Mouse (Mus musculus): ENCODE measurements around the gene Edc4.
"Not testable (repeated sequence)": the region's sequence is repeated elsewhere in the genome, so short reads cannot be mapped to it uniquely, and the experiment has no call there.

Edc4 gene

GRCm38 (mm10) chr8:105880754-105881520 lies at the start of gene Edc4:
Edc4 (plus strand) TSS chr8:105880881.
- DNase-seq (ENCODE audit: low spot score): peak; percentile 76

DNA sequence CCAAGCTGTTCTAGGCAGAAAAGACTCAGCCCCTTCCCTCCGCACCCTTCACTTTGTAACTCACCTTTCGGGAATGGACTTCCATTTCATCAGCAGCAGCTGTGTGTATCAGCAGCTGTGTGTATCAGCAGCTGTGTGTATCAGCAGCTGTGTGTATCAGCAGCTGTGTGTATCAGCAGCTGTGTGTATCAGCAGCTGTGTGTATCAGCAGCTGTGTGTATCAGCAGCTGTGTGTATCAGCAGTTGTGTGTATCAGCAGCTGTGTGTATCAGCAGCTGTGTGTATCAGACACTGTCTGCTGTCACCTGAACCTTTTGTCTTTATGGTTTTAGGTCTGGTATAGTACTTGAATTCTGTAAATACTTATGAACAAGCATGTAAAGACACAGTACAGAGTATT lies 46.9 kb upstream of the Edc4 start:
- not testable (repeated sequence) for DNase-seq (ENCODE audit: low spot score)

DNA sequence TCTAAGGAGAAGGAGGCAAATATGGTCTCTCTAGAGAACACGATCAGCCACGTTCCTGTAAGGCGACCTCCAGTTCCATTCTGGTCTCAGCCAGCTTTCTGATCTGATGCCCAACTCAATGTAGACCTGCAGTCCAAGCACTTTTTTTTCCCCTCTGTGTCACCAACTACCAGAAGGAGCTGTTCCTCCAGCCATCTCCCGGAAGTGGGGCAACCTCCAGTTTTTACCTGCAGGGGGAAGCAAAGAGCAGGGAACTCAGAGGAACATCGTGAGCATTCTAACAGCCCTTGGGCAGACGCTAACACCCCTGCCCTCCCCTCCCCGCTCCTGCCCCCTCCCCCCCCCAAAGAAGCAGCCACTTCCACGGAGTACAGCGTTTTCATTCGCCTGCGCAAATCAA lies 45.4 kb upstream of the Edc4 start:
- DNase-seq (ENCODE audit: low spot score): no peak

GRCm38 (mm10) chr8:105836991-105837390 lies 43.7 kb upstream of the Edc4 start:
- no peak for DNase-seq (ENCODE audit: low spot score)

DNA sequence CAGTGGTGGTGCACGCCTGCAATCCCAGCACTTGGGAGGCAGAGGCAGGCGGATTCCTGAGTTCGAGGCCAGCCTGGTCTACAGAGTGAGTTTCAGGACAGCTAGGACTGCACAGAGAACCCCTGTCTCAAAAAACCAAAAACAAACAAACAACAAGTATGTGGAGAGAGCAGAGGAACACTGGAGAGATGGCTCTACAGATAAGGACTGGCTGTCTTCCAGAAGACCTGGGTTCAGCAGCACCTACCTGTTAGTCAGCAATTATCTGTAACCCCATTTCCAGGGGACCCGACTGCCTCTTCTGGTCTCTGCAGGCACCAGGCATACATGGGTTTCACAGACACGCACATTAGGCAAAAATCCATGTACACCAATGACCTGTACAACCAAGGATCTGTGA lies 41.5 kb upstream of the Edc4 start:
- no peak for DNase-seq (ENCODE audit: low spot score)

DNA sequence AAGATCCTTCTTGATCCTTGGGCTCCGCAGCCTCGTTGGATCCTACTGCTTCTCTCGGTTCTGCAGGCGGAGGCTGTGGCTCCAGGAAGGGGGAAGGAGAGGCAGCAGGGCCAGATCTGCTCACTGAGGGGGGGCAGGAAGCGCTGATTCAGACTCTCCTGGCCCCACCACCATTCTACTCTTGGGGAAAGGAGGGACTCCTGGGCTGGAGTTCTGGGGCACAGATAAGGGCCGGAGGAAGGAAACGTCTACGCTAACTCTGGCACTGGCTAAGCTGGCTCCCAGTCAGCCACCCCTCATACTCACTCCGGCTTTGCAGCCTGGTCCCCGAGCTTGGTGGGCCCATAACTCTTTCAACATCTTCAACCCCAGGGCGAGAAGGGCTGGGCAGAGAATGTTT lies 34.0 kb upstream of the Edc4 start:
- DNase-seq (ENCODE audit: low spot score): no peak

GRCm38 (mm10) chr8:105850014-105850413 lies 30.7 kb upstream of the Edc4 start:
- no peak for DNase-seq (ENCODE audit: low spot score)

DNA sequence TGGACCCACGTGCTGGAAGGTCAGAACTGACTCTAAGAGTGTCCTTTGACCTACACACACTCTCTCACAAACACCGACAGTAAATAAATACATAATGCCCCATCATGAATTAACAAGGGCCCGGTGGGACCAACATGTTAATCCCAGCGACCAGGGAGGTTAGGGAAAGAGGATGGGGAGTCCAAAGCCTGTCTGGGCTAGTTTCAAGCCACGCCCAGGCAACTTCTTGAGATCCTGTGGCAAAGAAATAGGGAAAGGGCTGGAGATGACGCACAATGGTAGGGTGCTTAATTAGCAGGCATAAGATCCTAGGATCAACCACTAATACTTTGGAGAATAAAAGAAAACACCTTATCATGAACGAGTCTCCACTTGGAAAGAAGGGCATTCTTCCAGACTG lies 30.1 kb upstream of the Edc4 start:
- no peak for DNase-seq (ENCODE audit: low spot score)

GRCm38 (mm10) chr8:105851651-105852143 lies 29.0 kb upstream of the Edc4 start:
- DNase-seq (ENCODE audit: low spot score): no peak

DNA sequence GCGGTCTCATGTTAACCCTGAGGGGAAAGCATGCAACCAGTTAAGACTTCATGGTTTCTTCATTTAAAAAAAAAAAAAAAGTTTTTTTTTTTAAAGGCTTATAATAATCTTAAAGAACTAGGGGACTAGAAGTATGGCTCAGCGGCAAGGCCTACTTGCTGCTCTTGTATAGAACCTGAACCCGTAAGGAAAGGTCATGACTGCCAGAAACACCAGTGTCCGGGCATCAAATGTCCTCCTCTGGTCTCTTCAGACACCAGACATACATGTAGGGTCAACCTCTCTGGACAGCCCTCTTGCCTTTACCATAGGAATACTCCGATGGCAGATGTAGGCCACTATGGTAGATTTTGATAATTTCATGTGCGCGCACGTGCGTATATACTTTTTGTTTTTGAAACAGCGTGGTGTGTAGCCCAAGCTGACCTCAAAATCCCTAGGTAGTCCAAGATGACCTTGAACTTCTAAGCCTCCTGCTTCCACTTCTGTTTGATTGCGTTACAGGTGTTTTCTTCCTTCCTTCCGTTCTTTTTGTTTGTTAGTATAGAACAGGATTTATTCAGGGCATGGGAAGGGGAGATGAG lies 28.4 kb upstream of the Edc4 start:
- DNase-seq (ENCODE audit: low spot score): no peak

- no peak for DNase-seq (ENCODE audit: low spot score)
These were observed 27.5 kb upstream of the Edc4 start, which contains the start of gene Cenpt for GRCm38 (mm10) chr8:105853178-105853577. Cenpt (minus strand) TSS chr8:105853278.

- no peak for DNase-seq (ENCODE audit: low spot score)
These were observed 26.4 kb upstream of the Edc4 start for GRCm38 (mm10) chr8:105854303-105854702.

DNA sequence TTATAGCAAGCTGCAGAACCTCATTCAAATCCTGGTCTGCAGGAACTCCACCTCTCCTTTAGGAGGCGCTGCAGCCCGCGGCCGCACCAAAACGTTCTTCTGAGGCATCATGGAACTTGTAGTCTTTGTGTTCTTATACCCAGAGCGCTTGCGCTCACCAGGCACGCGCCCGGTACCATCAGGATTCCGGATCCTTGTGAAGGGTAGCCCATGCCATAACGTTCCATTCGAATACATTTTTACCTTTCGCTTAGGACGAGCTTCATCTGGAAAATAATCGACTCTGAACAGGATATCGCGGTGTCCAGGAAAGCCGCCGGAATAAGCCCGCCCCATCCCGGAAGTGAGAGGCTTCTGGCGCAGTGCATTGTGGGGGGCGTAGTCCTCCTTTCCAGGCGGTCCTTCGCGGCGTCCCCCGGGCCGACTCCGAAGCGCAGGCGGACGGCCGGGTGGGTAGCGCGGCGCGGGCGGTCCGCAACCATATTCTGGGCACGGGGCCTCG lies 25.9 kb upstream of the Edc4 start, which contains the start of gene Thap11:
Gene Thap11 (plus strand): TSS at position 418 of the 502 bp plus-strand sequence.
- peak; percentile 89 for DNase-seq (ENCODE audit: low spot score)

GRCm38 (mm10) chr8:105855248-105856167 lies 25.2 kb upstream of the Edc4 start:
- DNase-seq (ENCODE audit: low spot score): no peak

- no peak for DNase-seq (ENCODE audit: low spot score)
These were observed 24.4 kb upstream of the Edc4 start for GRCm38 (mm10) chr8:105856168-105856835.

DNA sequence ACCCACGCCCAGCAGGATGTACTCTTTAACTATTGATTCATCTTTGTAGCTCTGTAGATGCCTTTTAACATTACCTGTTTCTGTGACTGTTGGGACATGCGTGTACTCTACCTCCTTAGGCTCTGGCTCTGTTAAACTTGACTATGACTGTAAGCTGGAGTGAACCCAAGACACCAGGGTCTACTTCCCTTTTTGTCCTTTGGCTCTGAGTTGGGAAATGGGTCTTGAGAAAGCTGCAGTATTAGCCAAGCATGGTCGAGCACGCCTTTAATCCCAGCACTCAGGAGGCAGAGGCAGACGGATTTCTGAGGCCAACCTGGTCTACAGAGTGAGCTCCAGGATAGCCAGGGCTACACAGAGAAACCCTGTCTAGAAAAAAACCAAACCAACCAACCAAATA lies 22.2 kb upstream of the Edc4 start:
- no peak for DNase-seq (ENCODE audit: low spot score)

GRCm38 (mm10) chr8:105859314-105859713 lies 21.4 kb upstream of the Edc4 start:
- no peak for DNase-seq (ENCODE audit: low spot score)

- DNase-seq (ENCODE audit: low spot score): peak; percentile 89
These were observed 20.3 kb upstream of the Edc4 start, which contains the start of gene Nutf2 for GRCm38 (mm10) chr8:105860143-105860981. Nutf2 (plus strand) TSS chr8:105860580.

DNA sequence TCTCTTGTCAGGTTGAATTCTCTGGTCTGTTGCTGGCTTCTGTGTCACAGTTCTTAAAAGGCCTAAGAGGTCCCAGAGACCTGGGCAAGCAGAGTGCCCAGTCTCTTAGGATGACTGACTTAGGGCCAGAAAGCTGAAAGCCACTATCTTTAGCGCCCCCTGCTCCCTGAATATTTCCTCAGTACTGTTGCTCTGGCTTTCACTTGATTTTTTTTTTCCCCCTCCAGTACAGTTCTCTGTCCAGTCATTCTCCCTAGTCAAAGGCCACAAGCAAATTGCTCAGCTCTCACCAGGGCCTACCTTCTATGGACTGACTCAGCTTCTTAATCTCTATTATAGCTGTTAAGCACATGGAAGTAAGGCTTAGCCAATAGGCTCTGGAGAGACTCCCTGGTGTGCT lies 18.7 kb upstream of the Edc4 start:
- DNase-seq (ENCODE audit: low spot score): no peak

- DNase-seq (ENCODE audit: low spot score): no peak
These were observed 14.2 kb upstream of the Edc4 start for GRCm38 (mm10) chr8:105866364-105867029.

Measured in layer of hippocampus, adult 9-10 months (tissue).